Mouse (Mus musculus): ENCODE measurements around the gene Nox4.

The Nox4 gene

DNA sequence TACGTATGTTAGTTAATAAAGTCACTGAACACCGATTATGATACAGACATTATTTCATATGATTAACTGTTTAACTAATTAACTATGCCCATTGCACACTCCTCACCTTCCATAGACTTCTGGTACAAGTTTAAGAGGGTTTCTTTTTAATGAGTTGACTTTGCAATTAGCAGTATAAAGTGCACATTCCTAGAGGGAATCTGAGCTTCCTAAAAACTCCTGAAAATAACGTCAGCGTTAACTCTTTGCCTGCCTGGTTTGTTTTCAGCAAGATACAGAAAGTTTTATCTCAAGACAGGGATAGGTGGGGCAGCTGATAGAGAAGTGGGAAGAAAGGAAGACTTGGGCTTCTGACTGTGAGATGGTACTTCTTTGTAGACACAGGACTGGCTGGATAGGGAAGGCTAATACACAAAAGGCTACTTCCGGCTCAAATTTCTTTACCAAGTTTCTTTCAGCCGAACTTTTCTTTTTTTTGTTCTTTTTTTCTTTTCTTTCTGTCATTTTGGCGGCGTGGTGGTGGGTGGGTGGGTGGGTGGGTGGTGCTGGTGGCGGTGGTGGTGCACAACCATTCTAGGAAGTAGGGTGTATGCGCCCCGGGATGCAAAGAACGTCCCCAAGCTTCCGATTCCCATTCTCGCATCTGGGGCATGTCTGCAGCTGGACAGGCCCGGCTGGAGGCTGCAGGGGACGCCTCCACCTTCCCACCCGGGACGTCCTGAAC, at the start of gene Nox4:
Gene Nox4 (plus strand): TSS at position 241 of the 724 bp plus-strand sequence.
- DNase-seq (ENCODE audit: extremely low read depth, insufficient read length, low spot score), result no peak

DNA sequence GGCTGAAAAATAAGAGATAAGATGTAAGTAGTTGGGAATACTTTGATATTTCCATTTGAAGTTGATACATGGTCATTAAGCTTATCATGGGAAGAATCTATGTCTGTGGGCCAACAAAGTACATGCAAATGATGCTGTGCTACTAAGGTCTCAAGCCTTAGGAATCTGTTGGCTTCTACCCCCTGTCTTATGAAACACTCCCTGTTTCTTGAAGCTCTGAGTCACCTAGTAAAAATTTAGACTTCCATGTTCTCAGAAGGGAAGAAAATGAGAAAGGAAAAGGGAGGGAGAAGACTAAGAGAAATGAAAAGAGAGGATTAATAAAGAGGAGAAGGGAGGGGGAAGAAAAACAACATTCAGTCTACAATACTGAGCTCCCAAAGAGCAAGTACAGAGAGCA, 41.1 kb upstream of the Nox4 start:
- DNase-seq (ENCODE audit: extremely low read depth, insufficient read length, low spot score), result peak; percentile 58

DNA sequence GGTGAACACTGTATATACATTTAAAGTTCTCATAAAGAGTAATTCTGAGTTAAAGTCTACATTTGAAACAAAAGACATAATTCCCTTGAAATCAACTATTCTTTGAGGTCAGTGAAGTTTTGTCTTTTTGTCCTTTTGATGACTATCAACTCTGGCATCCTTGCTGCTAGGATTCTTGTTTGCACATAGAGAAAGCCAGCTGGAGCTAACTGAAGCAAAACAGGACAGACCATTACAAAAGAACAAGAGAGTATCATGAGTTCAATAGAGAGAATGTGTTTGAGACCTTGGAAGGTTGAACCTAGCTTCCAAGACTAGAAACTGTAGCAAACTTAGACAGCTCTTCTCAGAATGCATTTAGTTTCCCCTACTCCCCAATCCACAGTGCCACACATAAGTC, 24.2 kb upstream of the Nox4 start:
- DNase-seq (ENCODE audit: extremely low read depth, insufficient read length, low spot score), result no peak

DNA sequence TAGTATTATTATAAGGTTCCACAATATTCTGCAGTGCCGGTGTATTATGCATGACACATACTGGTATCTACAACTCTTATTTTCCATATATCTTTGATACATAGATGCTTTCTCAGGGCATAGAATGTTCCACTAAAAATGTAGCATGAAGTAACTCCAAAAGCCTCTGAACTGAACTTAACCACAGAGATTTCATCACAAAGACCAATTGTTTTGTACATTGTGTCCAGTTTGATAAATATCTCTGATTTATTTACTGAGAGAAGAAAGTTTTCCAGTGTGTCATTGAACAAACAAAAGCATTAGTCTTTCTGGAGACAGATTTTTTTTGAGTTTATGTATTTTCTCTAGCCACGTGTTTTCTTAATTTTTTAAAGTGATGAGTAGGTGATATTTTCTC, 23.1 kb upstream of the Nox4 start:
- DNase-seq (ENCODE audit: extremely low read depth, insufficient read length, low spot score), result no peak

DNA sequence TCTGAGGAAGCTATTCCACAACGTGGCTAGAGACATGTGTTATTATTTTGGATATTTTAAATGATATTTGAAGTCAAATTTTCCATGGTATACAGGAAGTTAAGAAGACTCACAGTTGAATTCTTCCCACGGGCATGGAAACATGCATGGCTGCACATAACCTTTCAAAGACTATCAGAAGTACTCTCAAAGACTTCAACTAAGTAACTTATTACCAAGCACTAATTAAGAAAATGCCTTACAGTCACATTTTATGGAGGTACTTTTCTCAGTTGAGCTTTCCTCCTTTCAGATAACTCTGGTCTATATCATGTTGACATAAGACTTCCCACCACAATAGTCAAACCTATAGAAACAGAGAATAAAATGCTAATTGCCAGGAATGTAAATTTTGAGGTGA, 20.3 kb upstream of the Nox4 start:
- DNase-seq (ENCODE audit: extremely low read depth, insufficient read length, low spot score), result no peak

DNA sequence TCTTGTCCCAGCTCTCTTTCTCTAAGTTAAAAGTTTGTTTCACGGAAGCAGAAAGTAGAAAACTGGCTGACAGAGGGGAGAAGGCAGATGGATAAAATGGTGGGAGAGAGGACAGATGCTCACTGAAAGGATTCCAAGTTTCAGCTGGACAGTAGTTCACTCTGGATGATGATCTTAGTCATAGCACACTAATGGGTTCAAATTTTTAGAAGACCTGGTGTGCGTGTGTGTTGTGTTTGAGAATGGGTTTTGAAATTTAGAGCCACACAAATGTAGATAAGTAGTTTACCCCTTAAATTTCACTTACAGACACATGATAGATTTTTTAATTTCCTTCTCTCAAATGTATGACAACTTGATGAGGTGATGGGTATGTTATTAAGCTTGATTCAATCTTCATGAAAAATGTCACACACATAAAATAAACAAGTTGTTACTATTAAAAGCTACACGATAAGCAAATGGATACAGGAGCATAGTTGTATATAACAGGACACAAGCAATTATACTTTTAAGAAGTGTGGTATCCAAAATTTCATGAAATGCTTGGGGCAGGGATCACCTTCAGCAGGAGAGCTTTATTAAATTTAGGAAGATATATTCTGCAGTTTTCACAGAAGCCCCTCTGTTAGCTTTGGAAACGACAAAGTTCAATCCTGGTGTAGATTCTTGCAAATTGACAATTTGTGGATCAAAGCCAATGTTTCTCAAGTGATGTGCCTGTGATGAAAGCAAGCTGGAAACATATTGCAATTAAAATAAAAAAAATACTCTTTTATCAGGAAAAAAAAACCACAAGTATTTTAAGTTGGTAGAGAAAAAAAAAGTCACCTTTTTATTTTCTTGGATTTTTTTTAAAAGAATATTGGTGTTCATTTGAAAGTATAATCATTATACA, 18.6 kb upstream of the Nox4 start:
- no peak for DNase-seq (ENCODE audit: extremely low read depth, insufficient read length, low spot score)

DNA sequence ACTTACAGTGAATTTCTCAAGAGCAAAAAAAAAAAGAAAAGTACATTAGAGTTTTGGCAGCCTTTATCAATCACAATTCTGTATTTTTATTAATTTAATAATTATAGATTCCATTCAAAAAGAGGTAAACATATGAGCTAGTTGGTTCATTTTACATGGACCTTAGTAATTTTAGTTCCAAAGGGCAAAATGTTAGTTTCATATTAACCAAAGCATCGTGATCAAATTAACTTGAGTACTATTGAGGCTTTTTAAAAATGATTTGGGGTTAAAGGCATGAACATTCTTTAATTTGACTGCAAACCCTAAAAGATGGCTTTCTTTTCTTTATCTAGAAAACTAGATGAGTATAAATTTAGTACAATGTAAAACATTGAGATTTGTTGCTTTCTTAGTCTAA, 16.4 kb upstream of the Nox4 start:
- no peak for DNase-seq (ENCODE audit: extremely low read depth, insufficient read length, low spot score)

DNA sequence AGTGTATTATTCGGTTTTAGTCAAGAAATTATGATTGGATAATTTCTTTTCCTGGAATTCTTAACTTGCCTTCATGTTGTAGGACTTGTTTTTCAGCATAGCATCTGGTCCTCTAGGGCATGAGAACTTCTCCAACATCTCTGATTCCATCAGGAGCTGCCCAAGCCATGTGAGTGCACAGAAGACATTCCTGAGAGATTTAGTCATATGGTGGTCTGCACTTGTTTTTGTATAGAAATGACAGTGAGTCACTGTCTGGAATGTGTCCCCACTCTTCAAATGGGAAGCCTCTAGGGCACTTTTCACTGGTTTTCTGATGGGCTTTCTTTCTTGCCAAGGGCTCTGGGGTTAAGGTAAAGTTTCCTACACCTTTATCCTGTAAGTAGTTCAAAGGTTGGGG, 4.8 kb upstream of the Nox4 start:
- peak; percentile 59 for DNase-seq (ENCODE audit: extremely low read depth, insufficient read length, low spot score)

DNA sequence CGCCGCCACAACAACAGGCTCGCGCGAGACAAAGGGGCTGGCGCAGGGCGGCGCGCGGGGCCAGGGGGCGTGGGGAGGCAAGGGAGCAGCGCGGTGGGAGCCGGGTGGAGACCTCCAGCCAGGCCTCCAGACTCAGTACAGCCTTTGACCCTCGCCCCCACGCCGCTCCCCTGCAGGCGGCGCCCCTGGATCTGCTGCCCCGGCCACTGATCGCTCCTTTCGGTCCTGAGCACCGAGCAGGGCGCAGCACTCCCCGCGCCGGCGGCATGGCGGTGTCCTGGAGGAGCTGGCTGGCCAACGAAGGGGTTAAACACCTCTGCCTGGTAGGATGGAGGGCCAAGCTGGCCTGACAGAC, 661 bp downstream of the Nox4 start:
- DNase-seq (ENCODE audit: extremely low read depth, insufficient read length, low spot score), result no peak

DNA sequence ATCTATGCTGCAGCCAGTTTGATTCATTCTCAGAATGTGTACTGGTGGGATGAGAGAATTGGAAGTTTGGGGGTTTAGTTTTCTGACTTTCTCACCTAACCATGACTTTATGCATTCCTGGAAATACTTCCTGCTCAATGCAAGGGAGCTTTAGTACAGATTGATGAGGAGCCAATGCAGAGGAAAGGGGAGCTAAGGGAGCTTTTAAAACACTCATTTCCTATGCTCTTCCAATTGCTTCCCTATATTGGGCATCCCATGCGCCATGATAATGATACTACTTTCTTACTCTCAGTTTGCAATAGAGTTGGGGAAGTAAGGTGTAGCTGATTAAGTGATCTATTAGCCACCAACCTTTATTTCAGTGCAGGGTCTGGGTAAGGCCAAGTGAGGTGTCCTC, 1.0 kb downstream of the Nox4 start:
- DNase-seq (ENCODE audit: extremely low read depth, insufficient read length, low spot score), result no peak

DNA sequence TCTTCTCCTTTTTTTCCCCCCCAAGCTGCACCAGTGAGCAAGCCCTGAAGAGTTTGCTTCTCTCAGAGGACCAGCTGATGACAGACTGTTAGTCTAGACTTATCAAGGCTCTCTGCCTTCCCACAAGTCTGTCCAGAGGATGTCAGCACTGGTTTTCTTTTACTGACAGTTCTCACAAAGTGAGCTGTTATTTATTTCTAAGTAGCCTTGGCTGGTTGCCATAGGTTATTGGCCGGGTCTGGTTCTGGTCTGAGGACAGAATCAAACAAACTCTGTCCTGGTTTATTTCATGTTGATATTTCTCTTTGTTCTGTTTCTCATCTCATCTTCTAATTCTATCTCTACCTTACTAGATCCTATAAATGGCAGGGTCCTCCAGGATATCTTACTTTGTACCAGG, 2.0 kb downstream of the Nox4 start:
- no peak for DNase-seq (ENCODE audit: extremely low read depth, insufficient read length, low spot score)

DNA sequence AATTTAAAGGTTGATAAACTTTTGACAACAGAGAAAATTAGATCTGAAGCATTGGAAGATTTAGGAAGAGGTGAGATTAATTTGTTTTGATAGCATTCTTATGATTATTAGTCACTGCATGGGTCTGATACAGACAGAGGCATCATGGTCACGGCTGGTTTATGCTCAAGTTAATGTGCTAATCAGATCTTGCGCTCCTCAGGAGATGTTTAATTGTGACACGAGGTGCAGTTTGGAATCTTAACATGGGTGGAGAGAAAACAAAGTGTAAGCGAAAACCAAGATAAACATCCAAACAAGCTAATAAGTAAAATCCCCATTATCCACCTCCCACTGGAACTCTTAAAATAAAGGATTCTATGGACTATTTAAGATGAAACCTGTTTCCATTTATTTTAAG, 6.2 kb downstream of the Nox4 start:
- DNase-seq (ENCODE audit: extremely low read depth, insufficient read length, low spot score), result no peak

DNA sequence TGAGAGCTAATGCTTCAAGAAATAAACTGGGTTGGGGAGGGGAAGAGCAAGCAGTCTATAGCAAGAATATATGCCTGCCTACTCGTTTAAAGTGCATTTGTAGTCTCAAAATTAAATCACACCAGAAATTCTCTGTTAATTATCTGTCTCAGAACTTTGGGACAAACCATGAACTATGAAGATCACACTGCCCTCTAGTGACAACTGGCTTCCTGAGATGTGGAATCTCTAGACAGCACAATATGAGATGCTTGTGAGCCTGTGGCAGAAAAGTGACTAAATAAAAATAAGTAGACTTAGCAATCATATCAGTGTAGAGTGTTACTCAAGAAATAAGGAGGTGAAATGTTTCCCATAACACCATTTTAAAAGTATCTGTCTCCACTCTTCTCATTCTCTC, 31.3 kb downstream of the Nox4 start:
- DNase-seq (ENCODE audit: extremely low read depth, insufficient read length, low spot score), result peak; percentile 17

DNA sequence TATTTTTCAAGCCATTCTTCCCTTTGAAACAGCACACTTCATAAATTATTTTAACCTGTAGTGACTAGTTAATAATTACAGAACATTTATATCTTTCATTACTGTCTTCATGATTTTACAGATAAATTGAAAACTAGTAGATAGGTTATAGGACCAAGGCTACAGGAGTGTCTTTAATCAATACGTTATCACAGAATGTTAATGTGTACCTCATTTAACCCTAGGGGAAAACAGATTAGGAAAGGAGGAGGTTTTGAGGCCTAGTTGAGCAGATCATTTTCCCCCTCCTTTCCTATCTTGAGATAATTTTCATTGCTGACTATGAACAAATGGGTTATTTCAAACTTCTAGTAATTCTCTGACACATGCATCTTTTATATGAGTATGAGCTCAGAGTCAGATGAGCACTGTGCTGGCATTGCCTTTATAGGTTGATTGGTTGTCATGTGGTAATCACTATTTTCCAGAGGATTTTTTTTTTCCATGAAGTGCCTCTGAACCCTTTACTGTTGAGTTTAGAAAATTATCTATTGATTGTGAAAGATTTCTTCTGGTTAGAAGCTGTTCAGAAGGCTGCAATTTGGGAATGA, 57.9 kb downstream of the Nox4 start:
- DNase-seq (ENCODE audit: extremely low read depth, insufficient read length, low spot score), result no peak

DNA sequence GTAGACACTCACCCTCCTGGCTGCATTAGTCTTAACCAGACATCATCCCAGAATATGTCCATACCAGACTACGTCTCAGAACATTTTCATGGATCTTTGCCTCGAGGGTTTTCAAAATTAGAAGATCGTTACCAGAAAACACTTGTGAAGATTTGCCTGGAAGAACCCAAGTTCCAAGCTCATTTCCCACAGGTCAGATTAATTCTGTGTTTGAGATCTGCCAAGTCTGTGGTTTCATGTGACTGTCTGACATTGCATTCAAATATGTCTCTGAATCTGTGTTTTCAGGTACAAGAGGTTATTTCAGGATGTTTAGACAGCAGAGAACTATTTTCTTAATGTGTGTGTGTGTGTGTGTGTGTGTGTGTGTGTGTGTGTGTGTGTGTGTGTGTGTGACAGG, 75.7 kb downstream of the Nox4 start:
- DNase-seq (ENCODE audit: extremely low read depth, insufficient read length, low spot score), result peak; percentile 22

DNA sequence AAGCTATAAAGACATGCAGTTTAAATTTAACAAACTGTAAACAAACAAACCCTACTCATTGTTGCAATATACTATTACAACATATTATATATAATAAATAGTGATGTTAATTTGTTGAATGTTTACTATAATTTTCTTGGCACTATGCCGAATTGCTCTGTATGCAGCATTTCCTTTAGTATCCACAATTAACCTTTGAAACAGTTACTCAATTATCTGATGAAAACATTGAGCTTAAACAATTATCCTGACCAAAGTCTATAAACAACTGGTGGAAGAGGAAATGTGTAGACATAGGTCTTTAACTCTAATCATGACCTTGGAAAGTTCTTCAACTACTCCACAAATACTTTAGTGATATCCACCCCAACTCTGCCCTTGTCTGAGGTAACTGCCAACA, 76.2 kb downstream of the Nox4 start:
- DNase-seq (ENCODE audit: extremely low read depth, insufficient read length, low spot score), result no peak

DNA sequence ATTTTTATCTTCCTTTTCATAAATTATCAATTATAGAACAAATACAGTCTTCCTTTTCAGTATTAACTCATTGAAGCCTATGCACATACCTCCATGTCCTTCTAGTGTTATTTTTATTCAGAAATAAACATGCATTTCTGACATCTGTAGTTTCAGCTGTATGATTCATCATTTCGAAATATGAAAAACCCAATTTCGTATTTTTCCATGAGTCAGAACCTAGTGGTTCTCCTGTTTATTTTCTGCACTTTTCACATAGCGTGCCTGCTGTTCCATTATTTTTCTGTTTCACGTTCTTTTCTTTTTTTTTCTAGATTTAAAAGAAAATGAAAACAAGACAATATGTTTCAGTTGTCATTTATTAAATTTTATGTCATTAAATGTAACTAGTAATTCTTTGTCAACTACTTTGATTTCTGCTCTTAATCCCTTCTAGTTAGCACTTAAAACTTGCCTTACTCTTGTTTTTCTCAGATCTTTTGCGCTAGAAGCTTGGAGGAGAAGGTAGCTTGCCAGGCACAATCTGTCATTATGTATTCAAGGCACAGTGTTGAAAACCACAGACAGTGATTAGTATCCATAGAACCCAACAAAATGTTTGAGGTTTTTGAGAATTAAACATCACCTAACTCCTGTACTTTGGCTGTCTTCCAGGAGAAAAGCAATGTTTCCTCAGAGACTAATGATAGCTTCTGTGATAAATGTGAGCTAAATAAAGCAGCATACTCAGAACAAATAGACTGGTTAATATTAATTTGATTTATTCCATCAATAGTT, 85.1 kb downstream of the Nox4 start:
- DNase-seq (ENCODE audit: extremely low read depth, insufficient read length, low spot score), result peak; percentile 41

DNA sequence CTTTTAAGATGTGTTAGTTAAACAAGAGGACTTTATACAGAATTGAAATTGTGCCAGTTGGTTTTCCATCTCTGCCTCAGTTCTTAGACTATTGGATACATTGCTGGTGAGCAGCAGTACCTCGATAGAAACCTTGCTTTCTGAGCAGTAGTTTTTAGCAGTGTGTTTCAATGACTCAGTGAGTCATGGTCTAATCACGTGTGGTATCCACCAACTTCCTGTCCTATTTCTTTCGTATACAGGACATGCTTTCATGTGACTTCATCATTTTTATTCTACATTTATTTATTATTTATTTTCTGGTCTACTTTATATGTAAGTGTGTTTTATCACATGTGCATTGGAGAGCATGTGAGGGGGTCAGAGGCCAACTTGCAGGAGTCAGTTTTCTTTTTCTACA, 99.7 kb downstream of the Nox4 start:
- DNase-seq (ENCODE audit: extremely low read depth, insufficient read length, low spot score), result peak; percentile 22

DNA sequence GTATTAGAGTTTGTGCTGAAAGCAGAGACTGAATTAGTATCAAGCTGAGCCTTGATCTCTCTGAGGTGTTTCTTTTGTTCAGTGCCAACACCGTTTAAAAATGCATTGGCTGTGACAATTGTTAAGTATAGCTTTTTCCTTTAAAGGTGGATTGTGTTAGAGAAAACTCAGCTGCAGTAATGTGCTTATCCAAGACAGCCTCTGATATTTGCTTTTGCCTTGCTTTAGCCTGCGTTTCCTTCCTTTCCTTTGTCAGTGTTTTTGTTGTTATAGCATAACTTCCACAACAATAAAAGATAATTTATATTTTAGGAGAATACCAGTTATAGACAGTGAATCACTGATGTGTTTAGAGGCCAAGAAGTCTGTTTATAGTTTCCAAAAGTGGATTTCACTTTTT, 106.9 kb downstream of the Nox4 start:
- no peak for DNase-seq (ENCODE audit: extremely low read depth, insufficient read length, low spot score)

DNA sequence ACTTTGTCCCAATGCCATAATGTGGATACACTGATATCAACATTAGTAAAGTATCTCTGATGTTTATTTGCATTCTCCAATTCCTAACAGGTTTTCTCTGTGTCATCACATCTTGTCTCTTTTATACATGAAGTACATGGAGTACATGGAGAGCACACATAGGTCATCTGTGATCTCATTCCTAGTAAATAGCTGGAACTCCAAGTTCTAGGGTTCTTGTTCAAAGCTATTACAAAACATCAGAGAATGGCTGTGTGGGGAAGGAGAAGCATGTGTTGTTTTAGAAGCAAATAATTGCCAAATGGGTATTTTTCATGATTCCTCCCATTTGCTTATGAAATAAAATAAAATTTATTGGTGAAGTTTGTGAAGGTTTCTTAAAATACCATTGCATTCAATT, 121.9 kb downstream of the Nox4 start:
- no peak for DNase-seq (ENCODE audit: extremely low read depth, insufficient read length, low spot score)

DNA sequence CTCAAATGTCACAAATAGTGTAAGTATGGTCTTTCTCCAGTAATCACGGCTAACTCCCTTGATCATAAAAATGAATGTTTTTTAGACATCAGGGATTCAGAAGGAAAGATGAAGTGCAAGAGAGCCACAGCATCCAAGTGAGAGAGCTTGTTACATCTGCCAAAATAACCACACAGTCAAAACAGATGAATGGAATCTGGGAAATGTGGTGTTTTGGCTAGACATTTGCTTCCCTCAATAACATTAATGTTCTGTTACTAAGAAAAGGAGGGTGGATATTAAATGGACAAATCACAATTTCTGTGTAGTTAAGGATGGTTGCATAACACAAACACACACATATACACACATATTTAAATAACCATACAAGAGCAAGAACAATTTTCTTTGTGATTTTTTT, 123.2 kb downstream of the Nox4 start:
- DNase-seq (ENCODE audit: extremely low read depth, insufficient read length, low spot score), result peak; percentile 18

Measured in 3134 (cell line).